Mouse (Mus musculus) erythroblast, embryonic 14.5 days (primary cell): Measurements from ENCODE around the gene Eras. TPM values are rescaled to one million over a fixed set of nuclear protein-coding genes. Genes with fewer than 3 reads are reported as not detected.
"Not testable (repeated sequence)": the region's sequence is repeated elsewhere in the genome, so short reads cannot be mapped to it uniquely, and the experiment has no call there.

Source experiments
- H3K27me3 ChIP-seq: 2 replicates; pipeline ENCODE4 v1.6.1; 2012; ENCODE audit warnings: inconsistent platforms; ENCODE audit not compliant: control insufficient read depth
- H3K36me3 ChIP-seq: 2 replicates; pipeline ENCODE4 v1.6.1; 2012; ENCODE audit warnings: mild to moderate bottlenecking, inconsistent platforms; ENCODE audit not compliant: control insufficient read depth
- H3K4me1 ChIP-seq: 2 replicates; pipeline ENCODE4 v1.6.1; 2012; ENCODE audit warnings: inconsistent platforms; ENCODE audit not compliant: control insufficient read depth
- H3K4me3 ChIP-seq: replicated peaks from 2 replicates; pipeline ENCODE3; 2012; ENCODE audit warnings: moderate library complexity, mild to moderate bottlenecking, inconsistent platforms
- H3K9me3 ChIP-seq: 2 replicates; pipeline ENCODE4 v1.6.1; 2012; ENCODE audit warnings: low read length, inconsistent platforms, mixed read lengths; ENCODE audit not compliant: control insufficient read depth
- GATA1 ChIP-seq: IDR thresholded peaks from 2 replicates; pipeline ENCODE4 v1.6.1; 2012; ENCODE audit warnings: low read length, inconsistent platforms, mixed read lengths
- TAL1 ChIP-seq: IDR thresholded peaks from 3 replicates; pipeline ENCODE4 v1.6.1; 2012; ENCODE audit warnings: low read length, inconsistent platforms, mixed read lengths
- polyA plus RNA-seq: library from polyadenylated mRNA; stranded (reverse); fragments of >175 nt; gene quantifications from 2 replicates; pipeline ENCODE4 v1.2.3, GENCODE M21; 2012

The Eras gene
- polyA plus RNA-seq, 1 experiment = not detected

- TF ChIP-seq GATA1 = no peak
- TF ChIP-seq TAL1 = no peak
- no peaks in the 10 kb centered on the region for H3K36me3 ChIP-seq
- peaks cover 11% of the 10 kb centered on the region for H3K9me3 ChIP-seq
- H3K4me3 ChIP-seq = no peak within 1 kb of the TSS
- peaks cover 68% of the 10 kb centered on the region for H3K27me3 ChIP-seq
- no peaks in the 10 kb centered on the region for H3K4me1 ChIP-seq
These were observed 8.6 kb downstream of the Eras start, which contains the start of gene Pcsk1n for GRCm38 (mm10) chrX:7919601-7920383. Gene Pcsk1n (plus strand): TSS chrX:7919822.

GRCm38 (mm10) chrX:7917960-7918359, 10.4 kb downstream of the Eras start:
- H3K36me3 ChIP-seq, H3K4me1 ChIP-seq, H3K4me3 ChIP-seq: not testable (repeated sequence)
- Histone ChIP-seq H3K27me3 (peaks cover 49% of the 10 kb centered on the region), H3K9me3 (peaks cover 11% of the 10 kb centered on the region)

GRCm38 (mm10) chrX:7915669-7916068, 12.7 kb downstream of the Eras start:
- not testable (repeated sequence) for H3K4me1 ChIP-seq, H3K36me3 ChIP-seq, H3K4me3 ChIP-seq, H3K9me3 ChIP-seq
- peaks cover 27% of the 10 kb centered on the region for H3K27me3 ChIP-seq

DNA sequence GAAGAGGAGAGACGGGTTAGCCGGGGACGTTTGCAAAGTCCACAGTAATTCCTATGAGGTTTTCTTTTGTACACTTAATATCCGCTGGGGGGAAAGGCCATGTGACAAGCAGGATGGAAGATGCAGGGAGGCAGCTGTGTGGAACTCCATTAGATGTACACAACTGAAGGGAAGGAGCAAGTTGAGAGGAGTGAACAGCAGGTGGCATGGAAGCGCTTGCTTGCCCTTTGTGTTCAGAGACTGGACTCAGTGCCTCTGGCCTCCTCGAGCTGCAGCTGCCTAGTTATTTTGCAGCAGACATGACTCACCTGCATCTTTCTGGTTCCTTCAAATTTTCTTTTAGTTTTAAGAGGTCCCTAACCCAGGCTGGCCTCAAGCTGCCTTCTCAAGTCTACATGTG, 17.9 kb downstream of the Eras start:
- no peak overlapping the region for H3K4me3 ChIP-seq
- no peaks in the 10 kb centered on the region for H3K27me3 ChIP-seq
- TF ChIP-seq TAL1 = no peak
- TF ChIP-seq GATA1 = no peak
- H3K4me1 ChIP-seq = peaks cover 5% of the 10 kb centered on the region
- H3K36me3 ChIP-seq = peaks cover 15% of the 10 kb centered on the region
- H3K9me3 ChIP-seq = peaks cover 4% of the 10 kb centered on the region; the same call in 1 of the 2 replicates

GRCm38 (mm10) chrX:7909242-7909641, 19.2 kb downstream of the Eras start, which contains the start of gene Gm10490:
Gene Gm10490 (plus strand): TSS chrX:7909542.
- H3K9me3 ChIP-seq, H3K4me3 ChIP-seq, H3K4me1 ChIP-seq, H3K27me3 ChIP-seq: not testable (repeated sequence)
- peaks cover 20% of the 10 kb centered on the region for H3K36me3 ChIP-seq

DNA sequence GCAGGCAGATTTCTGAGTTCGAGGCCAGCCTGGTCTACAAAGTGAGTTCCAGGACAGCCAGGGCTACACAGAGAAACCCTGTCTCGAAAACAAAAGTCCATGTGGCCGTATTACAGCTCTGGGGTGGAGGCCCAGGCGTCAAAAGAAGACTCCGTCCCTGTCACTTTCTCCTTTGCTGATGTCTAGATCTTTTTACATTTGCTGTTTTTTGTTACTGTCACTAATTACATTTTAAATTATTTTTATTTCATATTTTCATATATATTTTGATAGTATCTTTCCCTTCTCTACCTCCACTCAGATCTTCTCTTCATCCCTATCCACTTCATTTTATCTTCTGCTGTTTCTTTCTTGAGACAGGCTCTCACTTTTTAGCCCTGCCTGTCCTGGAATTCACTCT, 20.7 kb downstream of the Eras start, which contains the start of gene Gm10491:
TSS of gene Gm10491 (minus strand) at position 101 of the 400 bp plus-strand sequence.
- H3K4me3 ChIP-seq = no peak within 1 kb of the TSS
- TF ChIP-seq TAL1 (no peak), GATA1 (no peak)
- H3K27me3 ChIP-seq = no peaks in the 10 kb centered on the region
- H3K9me3 ChIP-seq = peaks cover 4% of the 10 kb centered on the region; the same call in 1 of the 2 replicates
- peaks cover 27% of the 10 kb centered on the region for H3K36me3 ChIP-seq
- H3K4me1 ChIP-seq = peaks cover 5% of the 10 kb centered on the region

- peaks cover 30% of the 10 kb centered on the region for H3K36me3 ChIP-seq
- H3K9me3 ChIP-seq = peaks cover 4% of the 10 kb centered on the region; the same call in 1 of the 2 replicates
- TF ChIP-seq TAL1 (no peak), GATA1 (no peak)
- no peaks in the 10 kb centered on the region for H3K27me3 ChIP-seq
- no peak overlapping the region for H3K4me3 ChIP-seq
- H3K4me1 ChIP-seq = peaks cover 9% of the 10 kb centered on the region
These were observed 24.0 kb downstream of the Eras start for GRCm38 (mm10) chrX:7904441-7904840.

DNA sequence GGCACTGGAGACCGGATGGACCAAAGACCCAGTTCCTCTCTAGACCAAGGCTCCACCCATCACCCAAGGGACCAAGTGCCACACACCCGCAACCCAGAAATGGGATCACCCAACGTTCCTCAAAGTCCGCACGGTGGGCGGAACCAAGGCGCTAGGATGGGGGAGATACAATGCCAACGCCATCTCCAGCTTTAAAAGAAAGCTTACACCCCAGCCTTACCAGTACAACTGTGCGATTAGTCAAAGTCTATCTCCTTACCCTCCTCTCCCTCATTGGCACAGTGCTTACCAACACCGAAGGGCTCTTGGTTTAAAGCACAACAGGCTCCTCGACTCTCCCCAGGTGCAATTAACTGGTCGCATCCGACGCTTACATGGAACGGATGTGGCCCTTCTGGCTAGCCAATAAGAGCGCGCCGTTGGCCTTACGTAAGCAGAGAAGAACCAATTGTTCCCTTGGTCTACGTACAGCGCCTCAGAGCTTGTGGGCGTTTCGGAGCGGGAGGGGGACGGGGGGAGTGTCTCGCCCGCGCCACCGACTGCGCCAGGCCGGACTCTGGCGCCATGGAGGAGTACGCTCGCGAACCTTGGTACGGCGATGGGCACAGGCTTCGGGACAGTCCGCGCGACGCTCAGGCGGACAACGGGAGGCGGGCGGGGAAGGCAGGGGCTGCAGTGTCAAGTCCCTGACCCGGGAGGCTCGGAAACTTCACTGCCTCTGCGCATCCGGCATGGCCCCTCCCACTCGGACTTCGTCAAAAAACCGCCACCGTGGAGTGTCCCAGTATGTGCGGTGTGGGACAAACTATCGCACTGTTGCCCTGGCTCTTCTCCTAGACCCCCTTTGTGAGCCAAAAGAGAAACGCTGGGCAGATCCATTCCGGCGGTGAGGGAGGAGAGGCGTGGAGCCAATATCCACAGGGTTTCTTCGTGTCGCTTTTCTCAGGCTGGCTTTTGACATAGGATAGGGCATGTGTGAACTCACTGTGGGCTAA, 29.2 kb downstream of the Eras start, which contains the start of the genes Pqbp1 and Timm17b:
TSS of gene Pqbp1 (minus strand) at position 390 of the 995 bp plus-strand sequence.
TSS of gene Timm17b (plus strand) at position 478 of the 995 bp plus-strand sequence.
- peaks cover 4% of the 10 kb centered on the region; the same call in 1 of the 2 replicates for H3K9me3 ChIP-seq
- peaks cover 31% of the 10 kb centered on the region for H3K36me3 ChIP-seq
- H3K4me1 ChIP-seq = peaks cover 18% of the 10 kb centered on the region
- TF ChIP-seq GATA1 (no peak), TAL1 (no peak)
- no peaks in the 10 kb centered on the region for H3K27me3 ChIP-seq
- peak within 1 kb of the TSS; percentile 88 for H3K4me3 ChIP-seq

DNA sequence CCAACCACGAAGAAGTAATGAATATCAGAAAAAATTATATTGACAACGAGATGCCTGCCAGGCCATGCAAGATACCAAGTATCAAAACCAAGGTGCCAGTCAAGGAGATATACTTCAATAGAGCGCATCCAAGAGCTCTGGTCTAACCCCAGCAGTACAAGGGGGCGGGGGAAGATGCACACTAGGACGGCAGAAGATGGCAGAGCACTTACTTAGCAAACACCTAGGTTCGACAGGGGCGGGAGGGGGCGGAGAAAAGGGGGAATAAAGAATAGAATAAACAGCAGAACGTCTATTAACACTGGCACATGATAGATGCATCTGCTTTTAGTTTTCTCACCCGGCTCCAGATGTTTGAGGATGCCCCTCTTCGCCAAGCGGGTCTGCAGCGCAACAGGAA, 30.2 kb downstream of the Eras start:
- Histone ChIP-seq H3K4me1 (peaks cover 18% of the 10 kb centered on the region), H3K27me3 (no peaks in the 10 kb centered on the region), H3K4me3 (peak overlapping the region; percentile 88), H3K9me3 (peaks cover 4% of the 10 kb centered on the region; the same call in 1 of the 2 replicates), H3K36me3 (peaks cover 33% of the 10 kb centered on the region)
- TF ChIP-seq GATA1 (no peak), TAL1 (no peak)
